Mouse (Mus musculus): ENCODE measurements around the gene Gtf2i.

Gtf2i gene

GRCm38 (mm10) chr5:134209931-134210554 is 104.5 kb downstream of the Gtf2i start:
- DNase-seq (ENCODE audit: low spot score), result no peak

GRCm38 (mm10) chr5:134206721-134207120 is 107.8 kb downstream of the Gtf2i start:
- no peak for DNase-seq (ENCODE audit: low spot score)

- DNase-seq (ENCODE audit: low spot score), result no peak
These were observed 120.9 kb downstream of the Gtf2i start for GRCm38 (mm10) chr5:134193664-134194063.

- no peak for DNase-seq (ENCODE audit: low spot score)
These were observed 126.0 kb downstream of the Gtf2i start for GRCm38 (mm10) chr5:134188571-134188970.
